Mouse (Mus musculus) layer of hippocampus, adult 9-11 months (tissue): ENCODE data around the gene Trim40.
"Not testable (repeated sequence)": the region's sequence is repeated elsewhere in the genome, so short reads cannot be mapped to it uniquely, and the experiment has no call there.

Source experiments
- DNase-seq: peaks from one replicate; pipeline ENCODE4 v3.0.0; 2022

Gene Trim40

DNA sequence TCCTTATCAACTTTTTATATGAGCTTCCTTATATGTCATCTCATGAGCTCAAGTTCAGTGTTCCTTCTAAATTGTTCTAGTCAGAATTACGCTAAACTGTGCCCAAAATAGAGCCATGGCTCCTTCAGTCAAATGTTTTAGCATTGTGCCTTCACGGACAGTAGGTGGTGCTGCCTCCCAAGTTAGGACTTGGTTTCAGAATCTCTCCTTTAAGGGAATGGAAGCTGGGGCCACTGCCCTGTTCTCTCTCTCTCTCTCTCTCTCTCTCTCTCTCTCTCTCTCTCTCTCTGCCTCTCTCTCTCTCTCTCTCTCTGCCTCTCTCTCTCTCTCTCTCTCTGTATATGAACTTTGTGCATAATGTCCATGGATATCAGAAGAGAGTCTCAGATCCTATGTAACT, 2.4 kb upstream of the Trim40 start:
- no peak for DNase-seq

- DNase-seq: not testable (repeated sequence)
Observed at GRCm38 (mm10) chr17:36891496-36891895, 1.6 kb upstream of the Trim40 start.

GRCm38 (mm10) chr17:36885132-36885790, 4.7 kb downstream of the Trim40 start:
- DNase-seq: no peak

- no peak for DNase-seq
Observed at GRCm38 (mm10) chr17:36883350-36883749, 6.6 kb downstream of the Trim40 start.

DNA sequence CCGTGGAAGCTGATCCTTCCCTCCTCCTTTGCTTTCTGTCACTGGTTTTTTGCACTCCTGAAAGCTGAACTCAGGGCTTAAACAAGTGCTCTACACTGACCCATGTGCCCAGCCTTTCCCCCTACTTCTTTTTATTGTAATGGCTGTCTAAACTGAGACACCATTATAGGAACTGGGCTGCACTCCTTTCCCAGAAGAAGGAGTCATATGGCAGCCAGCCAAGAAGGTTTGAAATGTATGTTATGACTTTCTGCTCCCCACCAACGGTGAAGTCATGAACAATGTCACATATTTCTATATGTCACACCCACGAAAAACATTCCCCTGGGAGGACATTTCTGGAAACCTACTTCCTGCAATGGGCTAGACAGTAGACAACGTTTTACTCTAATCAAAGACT, 15.3 kb downstream of the Trim40 start:
- DNase-seq: no peak

DNA sequence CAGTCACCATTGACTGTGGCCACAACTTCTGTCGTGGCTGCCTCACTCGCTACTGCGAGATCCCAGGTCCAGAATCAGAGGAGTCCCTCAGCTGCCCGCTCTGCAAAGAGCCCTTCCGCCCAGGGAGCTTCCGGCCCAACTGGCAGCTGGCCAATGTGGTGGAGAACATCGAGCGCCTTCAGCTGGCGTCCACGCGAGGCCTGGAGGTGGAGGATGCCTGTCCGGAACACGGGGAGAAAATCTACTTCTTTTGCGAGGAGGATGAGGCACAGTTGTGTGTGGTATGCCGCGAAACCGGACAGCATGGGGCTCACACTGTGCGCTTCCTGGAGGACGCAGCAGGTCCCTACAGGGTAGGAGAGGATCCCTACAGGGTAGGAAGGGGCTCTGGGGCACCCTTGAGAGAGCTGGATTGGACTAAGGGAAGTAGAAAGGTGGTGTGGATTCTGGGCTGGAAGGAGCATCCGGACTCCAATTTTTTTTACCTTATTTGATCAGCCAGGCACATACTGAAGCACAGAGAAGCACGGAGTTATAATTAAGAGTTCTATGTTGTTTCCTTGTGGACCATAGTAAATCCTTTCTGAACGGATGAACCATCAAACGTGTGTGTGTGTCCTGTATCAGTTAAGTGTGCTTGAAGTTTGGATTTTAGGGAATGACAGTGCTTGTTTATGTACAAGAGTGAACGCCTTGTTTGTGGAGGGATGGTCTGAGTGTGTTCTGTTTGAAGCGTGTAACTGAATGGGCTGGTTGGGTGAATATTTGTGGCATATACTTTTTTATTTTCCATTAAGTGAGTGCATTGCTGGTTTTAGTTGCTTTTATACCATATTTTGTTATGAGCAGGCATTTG, 19.7 kb downstream of the Trim40 start:
- no peak for DNase-seq

DNA sequence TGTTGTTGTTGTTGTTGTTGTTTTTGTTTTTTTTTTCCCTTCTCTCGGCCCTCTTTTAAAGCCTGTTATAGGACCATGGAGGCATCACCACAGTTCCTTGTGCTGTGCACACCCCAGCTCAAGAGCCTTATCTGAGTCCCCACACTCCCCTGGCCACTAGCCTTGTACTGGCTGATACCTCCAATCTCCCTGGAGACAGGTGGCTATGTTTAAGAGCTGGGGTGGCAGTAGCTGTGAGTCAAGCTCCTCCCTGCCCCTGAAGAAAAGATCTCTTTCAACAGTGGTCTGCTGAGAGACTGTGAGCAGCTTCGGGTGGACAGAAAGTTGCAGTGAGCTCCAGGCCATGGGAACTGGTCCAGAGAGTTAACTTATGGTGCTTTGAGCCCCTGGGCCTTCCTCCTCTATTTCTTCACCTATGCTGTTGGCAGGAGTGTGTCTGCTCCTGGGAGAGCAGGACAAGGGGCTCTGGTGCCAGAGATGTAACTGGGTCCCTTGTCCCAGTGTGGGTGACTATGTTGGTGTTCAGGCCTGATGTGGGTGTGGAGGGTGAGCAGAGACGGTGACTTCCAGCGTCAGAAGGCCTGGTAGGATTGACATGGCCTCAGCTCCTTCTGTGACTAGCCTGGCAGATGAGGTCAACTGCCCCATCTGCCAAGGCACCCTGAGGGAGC, 20.5 kb downstream of the Trim40 start, which contains the start of gene Trim10:
Gene Trim10, plus strand, starts transcription at position 291 of the 671 bp plus-strand sequence.
- no peak for DNase-seq

- no peak for DNase-seq
Observed at GRCm38 (mm10) chr17:36868836-36869235, 21.1 kb downstream of the Trim40 start.

GRCm38 (mm10) chr17:36866719-36867527, 23.0 kb downstream of the Trim40 start, which contains the start of gene Trim15:
Trim15 (minus strand) TSS chr17:36867210.
- no peak for DNase-seq

GRCm38 (mm10) chr17:36861680-36862079, 28.2 kb downstream of the Trim40 start:
- DNase-seq: no peak

GRCm38 (mm10) chr17:36858181-36858580, 31.7 kb downstream of the Trim40 start:
- DNase-seq: no peak

DNA sequence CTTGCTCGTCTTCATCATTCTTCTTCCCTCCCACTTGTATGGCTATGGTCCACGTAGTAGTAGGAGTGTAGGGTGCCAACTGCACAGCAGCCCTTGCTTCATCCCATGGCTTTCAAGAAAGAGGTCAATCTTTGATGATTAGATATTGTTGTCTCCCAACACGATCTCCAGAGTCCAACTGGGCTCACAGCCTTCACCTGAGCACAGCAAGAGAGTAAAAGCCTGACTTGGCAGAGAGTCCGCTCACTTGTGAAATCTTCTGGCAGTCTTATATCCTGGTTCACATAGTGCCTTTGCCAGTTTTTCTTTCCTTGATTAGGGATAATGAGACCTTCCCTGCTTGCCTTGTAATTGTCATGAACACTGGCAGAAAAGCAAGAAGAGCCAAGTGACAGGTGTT, 33.7 kb downstream of the Trim40 start:
- DNase-seq: no peak

DNA sequence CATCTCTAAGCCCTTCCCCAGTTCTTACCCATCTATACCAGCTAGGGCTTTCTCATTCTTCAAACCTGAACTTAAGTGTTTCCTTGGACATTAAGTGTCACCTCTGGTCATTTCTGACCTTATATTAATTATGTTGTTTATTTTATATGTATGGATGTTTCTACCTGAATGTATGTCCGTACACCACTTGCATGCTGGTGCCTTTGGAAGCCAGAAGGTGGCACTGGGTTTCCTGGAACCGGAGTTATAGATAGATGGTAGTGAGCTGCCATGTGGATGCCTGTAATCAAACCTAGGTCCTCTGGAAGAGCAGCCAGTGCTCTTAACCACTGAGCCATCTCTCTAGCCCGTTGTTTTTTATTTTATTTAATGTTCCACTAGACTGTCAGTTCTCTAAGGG, 34.4 kb downstream of the Trim40 start:
- no peak for DNase-seq

- no peak for DNase-seq
Observed at GRCm38 (mm10) chr17:36851627-36852026, 38.3 kb downstream of the Trim40 start.

DNA sequence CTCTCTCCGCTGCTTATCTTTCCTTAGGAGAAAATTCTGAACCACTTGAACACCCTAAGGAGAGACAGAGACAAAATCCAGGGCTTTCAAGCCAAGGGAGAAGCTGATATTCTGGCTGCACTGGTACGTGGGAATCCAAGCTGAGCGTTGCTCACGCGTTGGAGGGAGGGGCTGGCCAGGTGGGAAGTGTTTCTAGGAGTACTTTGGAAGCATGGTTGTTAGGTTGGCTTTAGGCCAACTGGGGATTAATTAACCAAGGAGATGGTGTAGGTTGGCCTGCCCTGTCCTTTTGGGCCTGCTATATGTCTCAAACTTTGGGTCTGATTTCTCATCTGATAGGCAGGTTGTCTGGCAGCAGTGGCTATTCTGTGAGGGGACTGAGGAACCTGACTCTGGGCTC, 38.7 kb downstream of the Trim40 start:
- no peak for DNase-seq

- DNase-seq: no peak
Observed at GRCm38 (mm10) chr17:36849992-36850391, 39.9 kb downstream of the Trim40 start.

GRCm38 (mm10) chr17:36848911-36849310, 41.0 kb downstream of the Trim40 start:
- no peak for DNase-seq

DNA sequence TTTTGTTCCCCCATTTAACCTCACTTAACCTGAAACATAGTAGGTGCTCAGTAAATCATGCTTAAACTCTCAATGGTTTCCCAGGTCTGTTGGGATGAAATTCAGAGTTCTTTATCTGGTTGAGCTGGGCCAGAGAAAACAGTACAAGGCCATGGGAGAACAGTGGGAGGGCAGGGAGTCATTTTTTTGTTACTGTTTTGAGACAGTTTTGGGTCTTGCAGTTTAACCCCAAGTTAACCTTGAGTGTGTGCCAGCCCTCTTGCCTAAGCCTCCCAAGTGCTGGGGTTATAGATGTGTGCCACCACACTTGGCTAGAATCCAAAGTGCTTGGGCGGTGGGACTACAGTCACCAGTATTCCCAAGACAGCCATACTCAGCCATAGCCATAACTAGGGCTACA, 45.2 kb downstream of the Trim40 start:
- no peak for DNase-seq

- DNase-seq: no peak
Observed at GRCm38 (mm10) chr17:36844286-36844719, 45.6 kb downstream of the Trim40 start.

DNA sequence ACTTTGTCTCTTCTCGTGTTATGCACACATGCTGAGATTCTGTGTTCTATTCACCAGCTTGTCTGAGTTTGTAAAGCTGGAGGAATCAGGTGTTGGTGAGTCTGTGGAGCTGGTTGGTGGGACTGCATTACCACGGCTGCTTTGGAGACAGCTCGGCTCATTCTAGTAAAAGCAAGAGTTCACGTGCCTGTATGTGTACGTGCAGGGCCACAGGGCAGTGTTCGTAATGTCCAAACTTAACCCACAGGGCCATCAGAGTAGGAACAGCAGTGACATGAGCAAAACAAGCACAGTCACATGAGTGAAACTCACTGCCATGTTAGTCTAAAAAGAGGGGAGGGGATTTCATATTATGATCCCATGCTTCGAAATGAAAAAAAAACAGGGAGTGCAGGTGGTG, 46.2 kb downstream of the Trim40 start:
- DNase-seq: no peak

DNA sequence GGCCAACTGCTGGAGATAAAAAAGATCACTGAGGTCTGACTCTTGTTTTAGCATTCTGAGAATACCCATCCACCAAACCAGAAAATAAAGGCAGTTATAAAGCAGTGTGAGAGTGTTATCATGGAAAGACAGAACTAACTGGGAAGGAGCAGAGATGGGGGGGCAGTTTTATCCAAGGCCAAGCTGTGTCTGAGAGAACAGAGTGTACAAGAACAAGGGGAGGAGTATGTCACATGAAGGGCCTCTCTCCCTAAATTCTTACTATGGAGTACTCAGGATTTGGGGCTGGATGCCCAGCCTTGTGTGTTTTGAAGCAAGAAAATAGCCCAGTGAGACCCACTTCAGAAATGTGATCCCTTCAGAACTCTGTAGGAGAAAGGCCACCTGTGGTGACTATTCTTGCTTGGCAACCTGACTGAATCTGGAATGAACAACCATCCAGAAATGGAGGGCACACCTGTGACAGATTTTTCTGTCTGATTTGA, 48.9 kb downstream of the Trim40 start:
- DNase-seq: no peak

DNA sequence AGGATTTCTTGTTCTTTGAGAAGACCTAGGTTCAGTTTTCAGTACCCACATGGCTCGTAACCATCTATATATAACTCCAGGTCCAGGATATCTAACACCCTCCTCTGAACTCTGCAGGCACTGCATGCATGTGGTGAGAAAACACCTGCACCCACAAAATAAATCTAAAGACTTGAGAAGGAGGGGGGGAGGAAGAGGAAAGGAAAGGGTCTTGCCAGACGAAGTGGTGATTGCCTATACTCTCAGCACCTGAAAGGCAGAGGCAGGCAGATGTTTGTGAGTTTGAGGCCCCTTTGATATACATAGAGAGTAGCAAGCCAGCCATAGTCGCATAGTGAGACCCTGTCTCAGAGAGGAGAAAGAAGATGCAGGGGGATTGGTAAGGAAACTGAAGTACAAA, 50.0 kb downstream of the Trim40 start:
- no peak for DNase-seq

- no peak for DNase-seq
Observed at GRCm38 (mm10) chr17:36839001-36839400, 50.9 kb downstream of the Trim40 start.
